23 mouse cellular contexts compared by ENCODE assay signal in genomic region chr2:173780931-173781330, GRCm38 (mm10). TPM values are rescaled to one million over a fixed set of nuclear protein-coding genes. Genes with fewer than 3 reads are reported as not detected.
A peak's percentile ranks its signal among the peaks of the same experiment; 100 is the strongest.
DNase-seq lines count a peak whose midpoint lies in the region; ATAC-seq lines count a peak whose summit lies in the region.
"Had no signal": no experiment of that assay in that cellular context is flagged by ENCODE, and none has a peak within 500 bp of the region (broad histone marks: within the 10 kb centered on the region; RNA-seq: fewer than 3 reads in every experiment).

No protein-coding gene starts in this region.

- DNase-seq in neural tube, embryonic 11.5 days (ENCODE audit: low spot score) = no peak
- DNase-seq in neural tube, embryonic 10.5 days (ENCODE audit: extremely low spot score, low spot score) = no peak
- DNase-seq in hindbrain, embryonic 14.5 days (ENCODE audit: low spot score) = no peak
- no peak for DNase-seq in left cerebral cortex, adult 18-20 months (ENCODE audit: low spot score in 2 of 2)
- DNase-seq: adrenal gland, adult 8-10 months; cerebellum, adult 8-10 months; cerebellum, postnatal 36 days; embryo, embryonic 11 days; kidney, adult 11 months; layer of hippocampus, adult 9-11 months; liver, embryonic 13.5 days; lung, adult 2 months; lung, postnatal 14 days; thymus, postnatal 25 days had no signal

- H3K27ac ChIP-seq in hindbrain, embryonic 12.5 days = peak overlapping the region; percentile 77
- H3K27ac ChIP-seq in hindbrain, embryonic 16.5 days (ENCODE audit: low read depth, low read length) = no peak overlapping the region
- peak overlapping the region; percentile 3; the same call in 1 of the 2 replicates for H3K27ac ChIP-seq in neural tube, embryonic 11.5 days (ENCODE audit: low read depth, low read length)
- peak overlapping the region; percentile 56 for H3K27ac ChIP-seq in hindbrain, embryonic 14.5 days
- peak overlapping the region; percentile 72 for H3K27ac ChIP-seq in neural tube, embryonic 13.5 days (replicated peaks)
- no peak overlapping the region for H3K27ac ChIP-seq in intestine, embryonic 16.5 days (ENCODE audit: low read length)
- H3K27ac ChIP-seq: embryonic facial prominence, embryonic 13.5 days; kidney, postnatal 0 days; left cerebral cortex, adult 2 months; liver, embryonic 13.5 days had no signal

- H3K4me2 ChIP-seq in hindbrain, embryonic 12.5 days (replicated peaks) = no peak overlapping the region
- no peak overlapping the region for H3K4me2 ChIP-seq in hindbrain, embryonic 16.5 days (ENCODE audit: low read length)
- no peak overlapping the region for H3K4me2 ChIP-seq in neural tube, embryonic 11.5 days (ENCODE audit: low read depth)
- no peak overlapping the region for H3K4me2 ChIP-seq in hindbrain, embryonic 14.5 days (replicated peaks)
- H3K4me2 ChIP-seq in neural tube, embryonic 13.5 days = no peak overlapping the region
- no peak overlapping the region for H3K4me2 ChIP-seq in intestine, embryonic 16.5 days (ENCODE audit: low read depth, low read length)
- H3K4me2 ChIP-seq: embryonic facial prominence, embryonic 13.5 days; liver, embryonic 13.5 days had no signal

- ATAC-seq in hindbrain, embryonic 12.5 days (ENCODE audit: low FRiP score) = no peak
- ATAC-seq in hindbrain, embryonic 16.5 days = no peak
- no peak for ATAC-seq in neural tube, embryonic 11.5 days (ENCODE audit: insufficient read depth, low FRiP score, low TSS enrichment)
- no peak for ATAC-seq in hindbrain, embryonic 14.5 days (ENCODE audit: low FRiP score)
- 0 out of 2 replicates have a peak, but pooled peaks have one; percentile 14 for ATAC-seq in neural tube, embryonic 13.5 days (ENCODE audit: low read depth)
- no peak for ATAC-seq in intestine, embryonic 16.5 days
- ATAC-seq: activated CD4-positive, CD25-positive, alpha-beta regulatory T cell, adult 4 months had no signal

- H3K27me3 ChIP-seq in hindbrain, embryonic 12.5 days = no peaks in the 10 kb centered on the region; the same call in 1 of the 2 replicates
- no peaks in the 10 kb centered on the region for H3K27me3 ChIP-seq in hindbrain, embryonic 16.5 days (replicated peaks; ENCODE audit: control insufficient read depth, insufficient read depth, low read length)
- H3K27me3 ChIP-seq in neural tube, embryonic 11.5 days (ENCODE audit: control insufficient read depth, insufficient read depth, low read length) = no peaks in the 10 kb centered on the region
- H3K27me3 ChIP-seq in hindbrain, embryonic 14.5 days (ENCODE audit: control insufficient read depth, insufficient read depth, low read length) = no peaks in the 10 kb centered on the region
- no peaks in the 10 kb centered on the region for H3K27me3 ChIP-seq in neural tube, embryonic 13.5 days
- no peaks in the 10 kb centered on the region for H3K27me3 ChIP-seq in intestine, embryonic 16.5 days (replicated peaks; ENCODE audit: control insufficient read depth, insufficient read depth, low read length)
- H3K27me3 ChIP-seq: embryonic facial prominence, embryonic 13.5 days; liver, embryonic 13.5 days had no signal

- H3K9me3 ChIP-seq in hindbrain, embryonic 12.5 days (replicated peaks) = 0 out of 2 replicates have a peak, but pooled peaks cover 6% of the 10 kb centered on the region
- H3K9me3 ChIP-seq in hindbrain, embryonic 16.5 days (ENCODE audit: control insufficient read depth, low read length) = peaks cover 4% of the 10 kb centered on the region
- no peaks in the 10 kb centered on the region for H3K9me3 ChIP-seq in neural tube, embryonic 11.5 days (ENCODE audit: control insufficient read depth, low read length)
- H3K9me3 ChIP-seq in hindbrain, embryonic 14.5 days (ENCODE audit: control insufficient read depth, low read length) = peaks cover 15% of the 10 kb centered on the region
- peaks cover 9% of the 10 kb centered on the region for H3K9me3 ChIP-seq in neural tube, embryonic 13.5 days
- no peaks in the 10 kb centered on the region for H3K9me3 ChIP-seq in intestine, embryonic 16.5 days (ENCODE audit: control insufficient read depth, low read length)
- H3K9me3 ChIP-seq: embryonic facial prominence, embryonic 13.5 days; liver, embryonic 13.5 days had no signal

- 65% methylated on average over 5 of the region's 5 CpGs for WGBS in hindbrain, embryonic 12.5 days
- 63% methylated on average over 5 of the region's 5 CpGs for WGBS in hindbrain, embryonic 16.5 days
- WGBS in neural tube, embryonic 11.5 days = 82% methylated on average over 5 of the region's 5 CpGs
- WGBS in hindbrain, embryonic 14.5 days = 58% methylated on average over 5 of the region's 5 CpGs
- WGBS in neural tube, embryonic 13.5 days = 63% methylated on average over 5 of the region's 5 CpGs
- WGBS in intestine, embryonic 16.5 days = 68% methylated on average over 5 of the region's 5 CpGs

- H3K4me3 ChIP-seq in hindbrain, embryonic 12.5 days = no peak overlapping the region
- H3K4me3 ChIP-seq in hindbrain, embryonic 16.5 days (ENCODE audit: low read length) = no peak overlapping the region
- H3K4me3 ChIP-seq in neural tube, embryonic 11.5 days (ENCODE audit: low read depth, low read length) = no peak overlapping the region
- H3K4me3 ChIP-seq in hindbrain, embryonic 14.5 days (replicated peaks; ENCODE audit: low read length) = no peak overlapping the region
- H3K4me3 ChIP-seq in neural tube, embryonic 13.5 days = no peak overlapping the region
- H3K4me3 ChIP-seq in intestine, embryonic 16.5 days (ENCODE audit: low read length) = no peak overlapping the region
- H3K4me3 ChIP-seq: embryonic facial prominence, embryonic 13.5 days; erythroblast, embryonic 14.5 days; left cerebral cortex, adult 2 months; liver, embryonic 13.5 days had no signal

- H3K36me3 ChIP-seq in hindbrain, embryonic 12.5 days = peaks cover 34% of the 10 kb centered on the region
- H3K36me3 ChIP-seq in hindbrain, embryonic 16.5 days (ENCODE audit: control insufficient read depth, insufficient read depth, low read length) = peaks cover 20% of the 10 kb centered on the region
- H3K36me3 ChIP-seq in neural tube, embryonic 11.5 days (ENCODE audit: control insufficient read depth, insufficient read depth, low read length) = no peaks in the 10 kb centered on the region; the same call in 1 of the 2 replicates
- peaks cover 30% of the 10 kb centered on the region; the same call in 1 of the 2 replicates for H3K36me3 ChIP-seq in hindbrain, embryonic 14.5 days (replicated peaks; ENCODE audit: control insufficient read depth, insufficient read depth)
- H3K36me3 ChIP-seq in neural tube, embryonic 13.5 days = peaks cover 30% of the 10 kb centered on the region
- peaks cover 13% of the 10 kb centered on the region for H3K36me3 ChIP-seq in intestine, embryonic 16.5 days (ENCODE audit: control insufficient read depth, insufficient read depth, low read length)

- H3K9ac ChIP-seq in hindbrain, embryonic 12.5 days = no peak overlapping the region
- no peak overlapping the region for H3K9ac ChIP-seq in hindbrain, embryonic 16.5 days (ENCODE audit: low read depth, low read length)
- H3K9ac ChIP-seq in neural tube, embryonic 11.5 days (ENCODE audit: low read length) = no peak overlapping the region
- H3K9ac ChIP-seq in hindbrain, embryonic 14.5 days = no peak overlapping the region
- H3K9ac ChIP-seq in neural tube, embryonic 13.5 days = no peak overlapping the region
- no peak overlapping the region for H3K9ac ChIP-seq in intestine, embryonic 16.5 days (ENCODE audit: low read depth, low read length)
- H3K9ac ChIP-seq: embryonic facial prominence, embryonic 13.5 days; liver, embryonic 13.5 days had no signal

- H3K4me1 ChIP-seq in hindbrain, embryonic 12.5 days = peaks cover 54% of the 10 kb centered on the region
- peaks cover 11% of the 10 kb centered on the region for H3K4me1 ChIP-seq in hindbrain, embryonic 16.5 days (ENCODE audit: control insufficient read depth, insufficient read depth, low read depth, low read length)
- peaks cover 10% of the 10 kb centered on the region for H3K4me1 ChIP-seq in neural tube, embryonic 11.5 days (ENCODE audit: control insufficient read depth, insufficient read depth, low read length)
- H3K4me1 ChIP-seq in hindbrain, embryonic 14.5 days (replicated peaks; ENCODE audit: control insufficient read depth, insufficient read depth, low read length) = peaks cover 40% of the 10 kb centered on the region
- H3K4me1 ChIP-seq in neural tube, embryonic 13.5 days (replicated peaks) = peaks cover 64% of the 10 kb centered on the region
- no peaks in the 10 kb centered on the region for H3K4me1 ChIP-seq in intestine, embryonic 16.5 days (ENCODE audit: control insufficient read depth, insufficient read depth, low read length)
- H3K4me1 ChIP-seq: liver, embryonic 13.5 days had no signal

RNA-seq across cellular contexts. Expression of gene Vapb, which starts 43.6 kb away (rescaled TPM):
- polyA plus RNA-seq in hindbrain, embryonic 12.5 days (2016; fragmentation: Nextera tagmentation; extraction: Ambion mirVana) = 10.7 and 14.2 TPM in 2 replicates
- 16.3 and 22.1 TPM in 2 replicates for polyA plus RNA-seq in hindbrain, embryonic 16.5 days (2015; fragmentation: Nextera tagmentation; extraction: Ambion mirVana)
- polyA plus RNA-seq in neural tube, embryonic 11.5 days (2014; fragmentation: Nextera tagmentation; extraction: Ambion mirVana) = 15.2 and 17.2 TPM in 2 replicates
- polyA plus RNA-seq in hindbrain, embryonic 14.5 days (2014; fragmentation: Nextera tagmentation; extraction: Ambion mirVana) = 14.1 and 19.1 TPM in 2 replicates
- polyA plus RNA-seq in neural tube, embryonic 13.5 days (2015; fragmentation: Nextera tagmentation; extraction: Ambion mirVana) = 13.3 and 15.1 TPM in 2 replicates
- 100 to 1,000 TPM; 121 to 132 TPM for total RNA-seq in left cerebral cortex, adult 18-20 months (2021)
- 16.2 and 19.6 TPM in 2 replicates for polyA plus RNA-seq in intestine, embryonic 16.5 days (2015; fragmentation: Nextera tagmentation; extraction: Ambion mirVana)

Comparison
In these comparisons a context has a peak if more than half of its experiments do, and no peak if none do; other contexts are left out.
1. H3K27ac ChIP-seq: peak in hindbrain, embryonic 12.5 days (single experiment), neural tube, embryonic 11.5 days (single experiment), hindbrain, embryonic 14.5 days (single experiment) and neural tube, embryonic 13.5 days (single experiment); none in hindbrain, embryonic 16.5 days (single experiment) and intestine, embryonic 16.5 days (single experiment).